Mouse (Mus musculus) lung, postnatal 14 days (tissue): ENCODE measurements at regions not wholly inside any gene's neighbourhood (a gene's known extent, or its start where the extent isn't known, plus 50 kb on each side); places are given as distances from the start of the nearest gene placed in this dataset.
A peak's percentile ranks its signal among the peaks of the same experiment; 100 is the strongest.

ENCODE experiments used
- DNase-seq: peaks from one replicate; pipeline ENCODE4 v3.0.0; 2021

GRCm38 (mm10) chr8:40186715-40187583 is 487.9 kb upstream of the Adam24 start:
- no peak for DNase-seq

GRCm38 (mm10) chr8:40187584-40187934 is 487.3 kb upstream of the Adam24 start:
- peak; percentile 26 for DNase-seq

- DNase-seq, result no peak
Measured at GRCm38 (mm10) chr8:40192266-40192665, 482.6 kb upstream of the Adam24 start.

GRCm38 (mm10) chr8:40193148-40193547 is 481.7 kb upstream of the Adam24 start:
- no peak for DNase-seq

- no peak for DNase-seq
Measured at GRCm38 (mm10) chr8:40210871-40211270, 464.0 kb upstream of the Adam24 start.

- no peak for DNase-seq
Measured at GRCm38 (mm10) chr8:40223521-40223920, 451.4 kb upstream of the Adam24 start.

- DNase-seq, result no peak
Measured at GRCm38 (mm10) chr8:40227262-40227661, 447.6 kb upstream of the Adam24 start.
